Mouse (Mus musculus): ENCODE data around the gene Hspbp1. TPM values are rescaled to one million over a fixed set of nuclear protein-coding genes. Genes with fewer than 3 reads are reported as not detected.

Hspbp1 gene
- polyA plus RNA-seq, 1 experiment from 2014 or later: 146 TPM

- ATAC-seq (ENCODE audit: low FRiP score): no peak
- Histone ChIP-seq H3K4me2 (replicated peaks) (no peak overlapping the region), H3K36me3 (replicated peaks; ENCODE audit: control insufficient read depth, insufficient read depth) (peaks cover 67% of the 10 kb centered on the region), H3K4me3 (replicated peaks; ENCODE audit: low read length) (no peak overlapping the region), H3K9me3 (ENCODE audit: control insufficient read depth, low read length) (no peaks in the 10 kb centered on the region), H3K4me1 (replicated peaks; ENCODE audit: control insufficient read depth, insufficient read depth, low read length) (no peaks in the 10 kb centered on the region), H3K9ac (no peak overlapping the region), H3K27ac (no peak overlapping the region), H3K27me3 (ENCODE audit: control insufficient read depth, insufficient read depth, low read length) (no peaks in the 10 kb centered on the region)
- 89% methylated on average over 1 of the region's 1 CpGs for WGBS
- no peak for DNase-seq (ENCODE audit: low spot score)
Measured at GRCm38 (mm10) chr7:4630198-4630597, 54.7 kb downstream of the Hspbp1 start.

GRCm38 (mm10) chr7:4629586-4629985 lies 55.3 kb downstream of the Hspbp1 start:
- DNase-seq (ENCODE audit: low spot score) (no peak), ATAC-seq (ENCODE audit: low FRiP score) (no peak)
- Histone ChIP-seq H3K4me2 (replicated peaks) (no peak overlapping the region), H3K9ac (no peak overlapping the region), H3K4me1 (replicated peaks; ENCODE audit: control insufficient read depth, insufficient read depth, low read length) (no peaks in the 10 kb centered on the region), H3K9me3 (ENCODE audit: control insufficient read depth, low read length) (no peaks in the 10 kb centered on the region), H3K4me3 (replicated peaks; ENCODE audit: low read length) (no peak overlapping the region), H3K27me3 (ENCODE audit: control insufficient read depth, insufficient read depth, low read length) (no peaks in the 10 kb centered on the region), H3K36me3 (replicated peaks; ENCODE audit: control insufficient read depth, insufficient read depth) (peaks cover 62% of the 10 kb centered on the region), H3K27ac (no peak overlapping the region)
- WGBS: 90% methylated on average over 5 of the region's 5 CpGs

GRCm38 (mm10) chr7:4625928-4626327 lies 58.9 kb downstream of the Hspbp1 start:
- ATAC-seq (ENCODE audit: low FRiP score) (no peak), DNase-seq (ENCODE audit: low spot score) (no peak)
- no peak overlapping the region for H3K4me2 ChIP-seq (replicated peaks)
- no peaks in the 10 kb centered on the region for H3K4me1 ChIP-seq (replicated peaks; ENCODE audit: control insufficient read depth, insufficient read depth, low read length)
- H3K36me3 ChIP-seq (replicated peaks; ENCODE audit: control insufficient read depth, insufficient read depth): peaks cover 28% of the 10 kb centered on the region
- WGBS: 90% methylated on average over 2 of the region's 2 CpGs
- no peaks in the 10 kb centered on the region for H3K27me3 ChIP-seq (ENCODE audit: control insufficient read depth, insufficient read depth, low read length)
- H3K9me3 ChIP-seq (ENCODE audit: control insufficient read depth, low read length): no peaks in the 10 kb centered on the region
- no peak overlapping the region for H3K9ac ChIP-seq
- no peak overlapping the region for H3K27ac ChIP-seq
- no peak overlapping the region for H3K4me3 ChIP-seq (replicated peaks; ENCODE audit: low read length)

GRCm38 (mm10) chr7:4624343-4624742 lies 60.5 kb downstream of the Hspbp1 start:
- Histone ChIP-seq H3K4me2 (replicated peaks) (no peak overlapping the region), H3K4me1 (replicated peaks; ENCODE audit: control insufficient read depth, insufficient read depth, low read length) (no peaks in the 10 kb centered on the region), H3K36me3 (replicated peaks; ENCODE audit: control insufficient read depth, insufficient read depth) (peaks cover 12% of the 10 kb centered on the region), H3K9ac (no peak overlapping the region), H3K27me3 (ENCODE audit: control insufficient read depth, insufficient read depth, low read length) (no peaks in the 10 kb centered on the region), H3K27ac (no peak overlapping the region), H3K4me3 (replicated peaks; ENCODE audit: low read length) (no peak overlapping the region), H3K9me3 (ENCODE audit: control insufficient read depth, low read length) (no peaks in the 10 kb centered on the region)
- ATAC-seq (ENCODE audit: low FRiP score) (no peak), DNase-seq (ENCODE audit: low spot score) (no peak)
- 53% methylated on average over 1 of the region's 1 CpGs for whole genome bisulfite sequencing

GRCm38 (mm10) chr7:4623544-4624189 lies 61.2 kb downstream of the Hspbp1 start:
- H3K27me3 ChIP-seq (ENCODE audit: control insufficient read depth, insufficient read depth, low read length): no peaks in the 10 kb centered on the region
- H3K36me3 ChIP-seq (replicated peaks; ENCODE audit: control insufficient read depth, insufficient read depth): peaks cover 5% of the 10 kb centered on the region; the same call in 1 of the 2 replicates
- H3K4me3 ChIP-seq (replicated peaks; ENCODE audit: low read length): no peak overlapping the region
- H3K9me3 ChIP-seq (ENCODE audit: control insufficient read depth, low read length): no peaks in the 10 kb centered on the region
- no peaks in the 10 kb centered on the region for H3K4me1 ChIP-seq (replicated peaks; ENCODE audit: control insufficient read depth, insufficient read depth, low read length)
- H3K27ac ChIP-seq: no peak overlapping the region
- 23% methylated on average over 4 of the region's 4 CpGs for WGBS
- ATAC-seq (ENCODE audit: low FRiP score) (peak; percentile 72; the same call in 1 of the 2 replicates), DNase-seq (ENCODE audit: low spot score) (peak; percentile 65)
- H3K9ac ChIP-seq: no peak overlapping the region
- H3K4me2 ChIP-seq (replicated peaks): no peak overlapping the region

- no peak overlapping the region for H3K27ac ChIP-seq
Measured at GRCm38 (mm10) chr7:4619979-4620378, 64.9 kb downstream of the Hspbp1 start.

GRCm38 (mm10) chr7:4613740-4614403 lies 71.0 kb downstream of the Hspbp1 start:
- ATAC-seq (ENCODE audit: low FRiP score): no peak
- Histone ChIP-seq H3K9ac (no peak overlapping the region), H3K4me2 (replicated peaks) (no peak overlapping the region), H3K4me1 (replicated peaks; ENCODE audit: control insufficient read depth, insufficient read depth, low read length) (no peaks in the 10 kb centered on the region), H3K36me3 (replicated peaks; ENCODE audit: control insufficient read depth, insufficient read depth) (no peaks in the 10 kb centered on the region), H3K27ac (no peak overlapping the region), H3K9me3 (ENCODE audit: control insufficient read depth, low read length) (no peaks in the 10 kb centered on the region), H3K27me3 (ENCODE audit: control insufficient read depth, insufficient read depth, low read length) (no peaks in the 10 kb centered on the region), H3K4me3 (replicated peaks; ENCODE audit: low read length) (no peak overlapping the region)
- no peak for DNase-seq (ENCODE audit: low spot score)
- WGBS: 66% methylated on average over 14 of the region's 14 CpGs

More at GRCm38 (mm10) chr7:4619979-4620378, 64.9 kb downstream of the Hspbp1 start:
- WGBS: 44% methylated on average over 1 of the region's 1 CpGs
- H3K4me3 ChIP-seq (replicated peaks; ENCODE audit: low read length): no peak overlapping the region
- H3K9me3 ChIP-seq (ENCODE audit: control insufficient read depth, low read length): no peaks in the 10 kb centered on the region
- peak; percentile 46 for DNase-seq (ENCODE audit: low spot score)
- no peak for ATAC-seq (ENCODE audit: low FRiP score)
- no peak overlapping the region for H3K9ac ChIP-seq
- no peaks in the 10 kb centered on the region for H3K36me3 ChIP-seq (replicated peaks; ENCODE audit: control insufficient read depth, insufficient read depth)
- no peak overlapping the region for H3K4me2 ChIP-seq (replicated peaks)
- no peaks in the 10 kb centered on the region for H3K27me3 ChIP-seq (ENCODE audit: control insufficient read depth, insufficient read depth, low read length)
- no peaks in the 10 kb centered on the region for H3K4me1 ChIP-seq (replicated peaks; ENCODE audit: control insufficient read depth, insufficient read depth, low read length)

- H3K36me3 ChIP-seq (replicated peaks; ENCODE audit: control insufficient read depth, insufficient read depth): no peaks in the 10 kb centered on the region
- H3K27ac ChIP-seq: no peak overlapping the region
- 81% methylated on average over 1 of the region's 1 CpGs for WGBS
- no peaks in the 10 kb centered on the region for H3K27me3 ChIP-seq (ENCODE audit: control insufficient read depth, insufficient read depth, low read length)
- H3K4me2 ChIP-seq (replicated peaks): no peak overlapping the region
- ATAC-seq (ENCODE audit: low FRiP score): no peak
- no peak for DNase-seq (ENCODE audit: low spot score)
- H3K4me1 ChIP-seq (replicated peaks; ENCODE audit: control insufficient read depth, insufficient read depth, low read length): no peaks in the 10 kb centered on the region
- H3K4me3 ChIP-seq (replicated peaks; ENCODE audit: low read length): no peak overlapping the region
- no peak overlapping the region for H3K9ac ChIP-seq
- H3K9me3 ChIP-seq (ENCODE audit: control insufficient read depth, low read length): no peaks in the 10 kb centered on the region
Measured at GRCm38 (mm10) chr7:4612956-4613355, 71.9 kb downstream of the Hspbp1 start.

- WGBS: 64% methylated on average over 8 of the region's 8 CpGs
- no peaks in the 10 kb centered on the region for H3K4me1 ChIP-seq (replicated peaks; ENCODE audit: control insufficient read depth, insufficient read depth, low read length)
- ATAC-seq (ENCODE audit: low FRiP score): no peak
Measured at GRCm38 (mm10) chr7:4612386-4612785, 72.5 kb downstream of the Hspbp1 start.

More at GRCm38 (mm10) chr7:4612386-4612785, 72.5 kb downstream of the Hspbp1 start:
- Histone ChIP-seq H3K9me3 (ENCODE audit: control insufficient read depth, low read length) (no peaks in the 10 kb centered on the region), H3K9ac (no peak overlapping the region), H3K27ac (no peak overlapping the region), H3K4me3 (replicated peaks; ENCODE audit: low read length) (no peak overlapping the region), H3K27me3 (ENCODE audit: control insufficient read depth, insufficient read depth, low read length) (no peaks in the 10 kb centered on the region), H3K36me3 (replicated peaks; ENCODE audit: control insufficient read depth, insufficient read depth) (no peaks in the 10 kb centered on the region), H3K4me2 (replicated peaks) (no peak overlapping the region)
- no peak for DNase-seq (ENCODE audit: low spot score)
